Mouse (Mus musculus): ENCODE measurements around the gene Nrxn3.

DNA sequence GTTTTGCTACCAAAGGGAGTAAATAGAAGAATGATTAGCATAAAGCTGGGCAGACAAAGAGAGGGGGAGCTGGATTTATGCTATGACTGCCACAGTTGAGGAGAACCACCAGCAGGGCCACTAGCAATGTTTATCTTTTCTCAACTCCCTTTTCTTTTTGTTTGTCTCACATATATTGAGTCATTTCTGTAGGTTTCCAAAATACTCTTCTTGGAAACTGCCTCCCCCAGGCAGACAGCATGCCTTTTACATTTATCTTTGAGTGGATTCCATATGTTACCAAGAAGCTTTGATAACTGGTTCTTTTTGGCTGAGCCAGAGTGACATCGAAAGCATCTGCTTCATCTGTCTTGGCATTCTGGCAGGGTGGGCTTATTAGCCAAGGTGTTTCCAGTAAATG is 587.5 kb downstream of the Nrxn3 start:
- TF ChIP-seq POLR2A (IDR thresholded peaks at IDR 0.05; ENCODE audit: control insufficient read depth, low read depth, low read length) = no peak
- TF ChIP-seq CTCF (IDR thresholded peaks at IDR 0.05; ENCODE audit: control insufficient read depth, insufficient read depth, insufficient replicate concordance, low read depth, low read length) = no peak
